Mouse (Mus musculus) MEL (cell line): ENCODE measurements around the gene Wdr70. TPM values are rescaled to one million over a fixed set of nuclear protein-coding genes. Genes with fewer than 3 reads are reported as not detected.

Source experiments
- DNase-seq: peaks from one replicate; pipeline ENCODE4 v3.0.0; 2011; ENCODE audit warnings: low read depth, low spot score
- H3K27ac ChIP-seq: 2 replicates; pipeline ENCODE4 v1.5.1; 2012; ENCODE audit warnings: low read depth, mild to moderate bottlenecking, control low read depth, low read length, moderate library complexity; ENCODE audit not compliant: control insufficient read depth
- H3K27me3 ChIP-seq, 2 experiments: fragments of 150-350 bp in 1 of 2; sonication (generic) in 1 of 2; 2 replicates each; pipeline ENCODE4 v1.6.1; 2012; ENCODE audit warnings: low read length in 2 of 2, mild to moderate bottlenecking in 2 of 2, improper control_type of control experiment in 1 of 2, moderate library complexity in 1 of 2; ENCODE audit not compliant: insufficient read depth in 2 of 2, control insufficient read depth in 1 of 2
- H3K36me3 ChIP-seq, 2 experiments: 2 replicates each; pipeline ENCODE4 v1.6.1; 2012 to 2014; ENCODE audit warnings: low read length in 2 of 2, improper control_type of control experiment in 1 of 2, inconsistent platforms in 1 of 2, mild to moderate bottlenecking in 1 of 2; ENCODE audit not compliant: insufficient read depth in 2 of 2, control insufficient read depth in 1 of 2
- H3K4me1 ChIP-seq, 2 experiments: fragments of 150-350 bp in 1 of 2; sonication (generic) in 1 of 2; 2 replicates each; pipeline ENCODE4 v1.6.1; 2012; ENCODE audit warnings: low read length in 2 of 2, improper control_type of control experiment in 1 of 2, mild to moderate bottlenecking in 1 of 2; ENCODE audit not compliant: insufficient read depth in 2 of 2, control insufficient read depth in 1 of 2
- H3K4me3 ChIP-seq, 2 experiments: fragments of 150-350 bp in 1 of 2; sonication (generic) in 1 of 2; 2 replicates each; pipeline ENCODE4 v1.5.1; 2012; ENCODE audit warnings: low read depth in 2 of 2, low read length in 2 of 2, mild to moderate bottlenecking in 2 of 2, moderate library complexity in 2 of 2, control low read depth in 1 of 2, improper control_type of control experiment in 1 of 2; ENCODE audit not compliant: control insufficient read depth in 1 of 2, insufficient read depth in 1 of 2
- H3K79me2 ChIP-seq: 2 replicates; pipeline ENCODE4 v1.6.1; 2012; ENCODE audit warnings: mild to moderate bottlenecking, low read length, moderate library complexity; ENCODE audit not compliant: control insufficient read depth, poor library complexity, insufficient read depth
- H3K9ac ChIP-seq: 2 replicates; pipeline ENCODE4 v1.6.1; 2012; ENCODE audit warnings: low read depth, mild to moderate bottlenecking, control low read depth, low read length, moderate library complexity; ENCODE audit not compliant: control insufficient read depth, poor library complexity, severe bottlenecking
- H3K9me3 ChIP-seq: fragments of 150-350 bp; sonication (generic); replicated peaks from 2 replicates; pipeline ENCODE4 v1.6.1; 2012; ENCODE audit warnings: mild to moderate bottlenecking, low read length, improper control_type of control experiment, moderate library complexity; ENCODE audit not compliant: insufficient read depth
- BHLHE40 ChIP-seq: IDR thresholded peaks from 2 replicates; pipeline ENCODE4 v1.6.1; 2012; ENCODE audit warnings: low read depth, mild to moderate bottlenecking, inconsistent platforms, low read length, improper control_type of control experiment, borderline replicate concordance
- CHD1 ChIP-seq: IDR thresholded peaks from 2 replicates; pipeline ENCODE4 v1.6.1; 2012; ENCODE audit warnings: low read depth, mild to moderate bottlenecking, inconsistent platforms, low read length, improper control_type of control experiment
- CHD2 ChIP-seq: IDR thresholded peaks from 2 replicates; pipeline ENCODE4 v1.6.1; 2011; ENCODE audit warnings: low read length, improper control_type of control experiment
- CTCF ChIP-seq, 3 experiments: IDR thresholded peaks in 2 of 3; conservative IDR thresholded peaks in 1 of 3; 2 replicates each; pipeline ENCODE4 v1.5.1; 2011 to 2012; ENCODE audit warnings: low read length in 3 of 3, low read depth in 2 of 3, mild to moderate bottlenecking in 2 of 3, improper control_type of control experiment in 1 of 3, inconsistent platforms in 1 of 3, mixed read lengths in 1 of 3, moderate library complexity in 1 of 3; ENCODE audit not compliant: control insufficient read depth in 1 of 3, insufficient read depth in 1 of 3, poor library complexity in 1 of 3, severe bottlenecking in 1 of 3
- GATA1 ChIP-seq: IDR thresholded peaks from 2 replicates; pipeline ENCODE4 v1.6.1; 2011; ENCODE audit warnings: low read depth, low read length, improper control_type of control experiment
- HCFC1 ChIP-seq: IDR thresholded peaks from 2 replicates; pipeline ENCODE4 v1.6.1; 2012; ENCODE audit warnings: low read depth, mild to moderate bottlenecking, inconsistent platforms, low read length, improper control_type of control experiment, moderate library complexity
- JUND ChIP-seq: IDR thresholded peaks from 2 replicates; pipeline ENCODE4 v1.6.1; 2011; ENCODE audit warnings: low read depth, mild to moderate bottlenecking, improper control_type of control experiment, low read length
- KAT2A ChIP-seq: conservative IDR thresholded peaks from 2 replicates; pipeline ENCODE4 v1.6.1; 2012; ENCODE audit warnings: low read depth, low read length, improper control_type of control experiment, inconsistent platforms
- MAFK ChIP-seq: IDR thresholded peaks from 2 replicates; pipeline ENCODE4 v1.6.1; 2011; ENCODE audit warnings: low read depth, mild to moderate bottlenecking, low read length, improper control_type of control experiment, borderline replicate concordance
- MAZ ChIP-seq: IDR thresholded peaks from 2 replicates; pipeline ENCODE4 v1.6.1; 2012; ENCODE audit warnings: low read depth, mild to moderate bottlenecking, inconsistent platforms, low read length, improper control_type of control experiment
- MEF2A ChIP-seq: IDR thresholded peaks from 2 replicates; pipeline ENCODE4 v1.6.1; 2014; ENCODE audit warnings: low read depth, mild to moderate bottlenecking, inconsistent platforms, low read length, improper control_type of control experiment; ENCODE audit not compliant: poor library complexity, insufficient replicate concordance, severe bottlenecking; ENCODE audit errors: extremely low read depth
- MXI1 ChIP-seq: IDR thresholded peaks from 2 replicates; pipeline ENCODE4 v1.6.1; 2011; ENCODE audit warnings: mild to moderate bottlenecking, low read depth, low read length, improper control_type of control experiment
- MYB ChIP-seq: IDR thresholded peaks from 2 replicates; pipeline ENCODE4 v1.6.1; 2011; ENCODE audit warnings: mild to moderate bottlenecking, low read depth, low read length, improper control_type of control experiment
- POLR2A ChIP-seq, 2 experiments: IDR thresholded peaks; 2 replicates each; pipeline ENCODE4 v1.6.1; 2011 to 2012; ENCODE audit warnings: low read length in 2 of 2, mild to moderate bottlenecking in 2 of 2, control low read depth in 1 of 2, improper control_type of control experiment in 1 of 2, low read depth in 1 of 2, moderate library complexity in 1 of 2; ENCODE audit not compliant: control insufficient read depth in 1 of 2, insufficient read depth in 1 of 2, poor library complexity in 1 of 2
- POLR2AphosphoS2 ChIP-seq: IDR thresholded peaks from 2 replicates; pipeline ENCODE4 v1.6.1; 2011; ENCODE audit warnings: low read length, improper control_type of control experiment
- POLR2AphosphoS5 ChIP-seq: IDR thresholded peaks from 2 replicates; pipeline ENCODE4 v1.6.1; 2012; ENCODE audit warnings: low read depth, borderline replicate concordance, mild to moderate bottlenecking, inconsistent platforms, low read length, moderate library complexity, mixed read lengths
- RAD21 ChIP-seq: IDR thresholded peaks from 2 replicates; pipeline ENCODE4 v1.6.1; 2011; ENCODE audit warnings: mild to moderate bottlenecking, low read depth, low read length, improper control_type of control experiment
- RCOR1 ChIP-seq: IDR thresholded peaks from 2 replicates; pipeline ENCODE4 v1.6.1; 2012; ENCODE audit warnings: low read depth, mild to moderate bottlenecking, inconsistent platforms, low read length, improper control_type of control experiment
- SIN3A ChIP-seq: IDR thresholded peaks from 2 replicates; pipeline ENCODE4 v1.6.1; 2012; ENCODE audit warnings: low read length, improper control_type of control experiment, inconsistent platforms
- SMC3 ChIP-seq: IDR thresholded peaks from 2 replicates; pipeline ENCODE4 v1.6.1; 2011; ENCODE audit warnings: low read depth, low read length, improper control_type of control experiment
- TBP ChIP-seq: IDR thresholded peaks from 2 replicates; pipeline ENCODE4 v1.8.0; 2011; ENCODE audit warnings: low read depth, low read length, improper control_type of control experiment
- UBTF ChIP-seq: IDR thresholded peaks from 2 replicates; pipeline ENCODE4 v1.6.1; 2012; ENCODE audit warnings: low read depth, mild to moderate bottlenecking, inconsistent platforms, low read length, improper control_type of control experiment, moderate library complexity, borderline replicate concordance; ENCODE audit not compliant: insufficient read depth
- USF2 ChIP-seq, 2 experiments: IDR thresholded peaks; 2 replicates each; pipeline ENCODE4 v1.6.1; 2011 to 2012; ENCODE audit warnings: improper control_type of control experiment in 2 of 2, low read length in 2 of 2, borderline replicate concordance in 1 of 2, inconsistent platforms in 1 of 2, low read depth in 1 of 2, mild to moderate bottlenecking in 1 of 2; ENCODE audit not compliant: insufficient read depth in 1 of 2
- ZKSCAN1 ChIP-seq: IDR thresholded peaks from 2 replicates; pipeline ENCODE4 v1.6.1; 2012; ENCODE audit warnings: low read depth, mild to moderate bottlenecking, inconsistent platforms, low read length, improper control_type of control experiment, moderate library complexity
- ZMIZ1 ChIP-seq: IDR thresholded peaks from 2 replicates; pipeline ENCODE4 v1.6.1; 2012; ENCODE audit warnings: low read depth, mild to moderate bottlenecking, inconsistent platforms, low read length, improper control_type of control experiment, moderate library complexity
- polyA plus RNA-seq, 2 experiments: library from polyadenylated mRNA; stranded (reverse) in 1 of 2; unstranded in 1 of 2; fragments of >175 nt in 1 of 2; fragments of >200 nt in 1 of 2; gene quantifications; 2 replicates each; pipeline versions ENCODE4 v1.2.1 to v1.2.4; 2012; ENCODE audit warnings: low replicate concordance in 2 of 2, low read depth in 1 of 2; ENCODE audit not compliant: insufficient read length in 2 of 2, insufficient read depth in 1 of 2, missing spikeins in 1 of 2
- total RNA-seq: library from RNA; depleted of rRNA; stranded (reverse); fragments of 300-350 nt; gene quantifications from 2 replicates; pipeline ENCODE4 v1.2.3, GENCODE M21; 2012

Wdr70 gene
- total and polyA plus RNA-seq, 3 experiments = 40.7 to 48.8 TPM; not detected in 1

GRCm38 (mm10) chr15:7889362-7889674, 209.7 kb downstream of the Wdr70 start:
- TF ChIP-seq MAZ (no peak), ZKSCAN1 (no peak), KAT2A (no peak), BHLHE40 (no peak), TBP (no peak), CHD2 (no peak), POLR2AphosphoS5 (no peak), MXI1 (no peak), MYB (no peak), POLR2A (IDR thresholded peaks at IDR 0.05; ENCODE audit: control insufficient read depth in 1 of 2, insufficient read depth in 1 of 2, low read depth in 1 of 2, low read length in 2 of 2, poor library complexity in 1 of 2) (no peak), SIN3A (no peak), CHD1 (no peak), SMC3 (no peak)
- H3K4me3 ChIP-seq = no peak overlapping the region
- DNase-seq = no peak
- no peaks in the 10 kb centered on the region for H3K27me3 ChIP-seq
- no peaks in the 10 kb centered on the region for H3K4me1 ChIP-seq
- no peak overlapping the region for H3K9ac ChIP-seq
- H3K27ac ChIP-seq = no peak overlapping the region
- H3K79me2 ChIP-seq = no peaks in the 10 kb centered on the region
- no peaks in the 10 kb centered on the region for H3K36me3 ChIP-seq
- H3K9me3 ChIP-seq = no peaks in the 10 kb centered on the region

GRCm38 (mm10) chr15:7888617-7889361, 210.2 kb downstream of the Wdr70 start:
- Histone ChIP-seq H3K4me1 (no peaks in the 10 kb centered on the region), H3K9ac (no peak overlapping the region), H3K4me3 (no peak overlapping the region), H3K36me3 (no peaks in the 10 kb centered on the region), H3K27ac (no peak overlapping the region), H3K27me3 (no peaks in the 10 kb centered on the region), H3K9me3 (no peaks in the 10 kb centered on the region), H3K79me2 (no peaks in the 10 kb centered on the region)
- no peak for TF ChIP-seq POLR2AphosphoS2
- no peak for TF ChIP-seq MEF2A
- no peak for TF ChIP-seq ZMIZ1
- no peak for TF ChIP-seq RCOR1
- no peak for TF ChIP-seq HCFC1
- TF ChIP-seq GATA1 = no peak
- TF ChIP-seq RAD21 = no peak
- TF ChIP-seq UBTF = no peak
- no peak for TF ChIP-seq USF2 (IDR thresholded peaks at IDR 0.05; ENCODE audit: borderline replicate concordance in 1 of 2, insufficient read depth in 1 of 2, low read depth in 1 of 2, low read length in 2 of 2)
- TF ChIP-seq MAFK = no peak
- TF ChIP-seq CHD1 = no peak
- no peak for TF ChIP-seq JUND
- no peak for TF ChIP-seq CTCF (IDR thresholded peaks at IDR 0.05 in 2 of 3, conservative IDR thresholded peaks at IDR 0.05 in 1 of 3; ENCODE audit: control insufficient read depth in 1 of 3, insufficient read depth in 1 of 3, low read depth in 2 of 3, low read length in 3 of 3, poor library complexity in 1 of 3, severe bottlenecking in 1 of 3)
- DNase-seq = no peak
